Mouse (Mus musculus): ENCODE data around the gene Iqcf1. TPM values are rescaled to one million over a fixed set of nuclear protein-coding genes. Genes with fewer than 3 reads are reported as not detected.
A peak's percentile ranks its signal among the peaks of the same experiment; 100 is the strongest.

Iqcf1 gene
- polyA plus RNA-seq, 1 experiment from 2014 or later, result not detected

DNA sequence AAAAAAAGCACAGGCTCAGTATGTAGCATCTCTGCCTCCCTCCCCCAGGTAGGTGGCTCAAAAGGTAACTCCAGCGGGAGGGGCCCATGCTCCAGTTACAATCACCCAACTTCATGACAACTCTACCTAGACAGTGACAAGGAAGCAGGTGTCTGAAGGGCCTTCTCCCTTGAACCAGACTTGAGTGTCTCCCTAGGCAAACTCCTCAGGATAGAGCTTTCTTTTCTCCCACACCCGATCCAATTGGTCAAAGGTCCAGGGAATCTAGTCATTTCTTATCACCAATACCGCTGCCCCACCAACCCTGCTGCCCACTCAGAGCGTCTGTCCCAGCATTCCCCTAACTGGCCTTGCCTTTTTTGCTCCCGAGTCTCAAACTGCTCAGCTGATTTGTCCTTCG lies 33.0 kb upstream of the Iqcf1 start:
- WGBS, result 92% methylated on average over 6 of the region's 6 CpGs
- Histone ChIP-seq H3K9ac (replicated peaks) (no peak overlapping the region), H3K27ac (no peak overlapping the region), H3K4me1 (replicated peaks) (peaks cover 34% of the 10 kb centered on the region), H3K4me3 (replicated peaks) (no peak overlapping the region), H3K4me2 (replicated peaks) (no peak overlapping the region), H3K9me3 (no peaks in the 10 kb centered on the region), H3K27me3 (peaks cover 4% of the 10 kb centered on the region; the same call in 1 of the 2 replicates), H3K36me3 (peaks cover 28% of the 10 kb centered on the region)
- no peak for ATAC-seq

DNA sequence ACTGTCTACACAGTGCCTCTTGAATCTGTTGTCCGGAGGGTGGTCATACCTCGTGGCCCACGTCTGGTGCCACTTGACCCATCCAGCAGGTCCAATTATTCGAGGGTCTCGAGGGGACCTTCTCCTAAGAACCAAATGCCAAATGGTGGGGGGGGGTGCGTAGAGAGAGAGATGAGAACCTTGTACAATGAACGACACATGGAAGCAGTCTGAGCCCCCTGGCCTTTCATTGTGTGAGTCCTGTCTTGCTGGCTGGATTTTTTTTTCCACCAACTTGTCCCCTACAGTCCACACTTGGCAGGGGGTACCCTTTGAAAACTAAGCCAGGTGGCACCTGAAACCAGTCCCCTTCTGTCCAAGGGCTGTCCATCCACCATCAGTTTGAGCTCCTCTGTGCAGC lies 32.0 kb upstream of the Iqcf1 start:
- Histone ChIP-seq H3K27me3 (peaks cover 4% of the 10 kb centered on the region; the same call in 1 of the 2 replicates), H3K27ac (no peak overlapping the region), H3K4me3 (replicated peaks) (no peak overlapping the region), H3K36me3 (peaks cover 18% of the 10 kb centered on the region), H3K4me1 (replicated peaks) (peaks cover 36% of the 10 kb centered on the region), H3K9me3 (no peaks in the 10 kb centered on the region), H3K4me2 (replicated peaks) (no peak overlapping the region), H3K9ac (replicated peaks) (no peak overlapping the region)
- ATAC-seq, result no peak
- 86% methylated on average over 7 of the region's 7 CpGs for WGBS

GRCm38 (mm10) chr9:106469317-106469716 lies 30.4 kb upstream of the Iqcf1 start:
- no peak overlapping the region for H3K27ac ChIP-seq
- H3K4me3 ChIP-seq (replicated peaks), result no peak overlapping the region
- H3K9ac ChIP-seq (replicated peaks), result no peak overlapping the region
- no peak for ATAC-seq
- H3K27me3 ChIP-seq, result no peaks in the 10 kb centered on the region
- 75% methylated on average over 6 of the region's 6 CpGs for WGBS
- peaks cover 4% of the 10 kb centered on the region for H3K36me3 ChIP-seq
- peaks cover 32% of the 10 kb centered on the region for H3K4me1 ChIP-seq (replicated peaks)
- no peaks in the 10 kb centered on the region for H3K9me3 ChIP-seq
- H3K4me2 ChIP-seq (replicated peaks), result no peak overlapping the region

DNA sequence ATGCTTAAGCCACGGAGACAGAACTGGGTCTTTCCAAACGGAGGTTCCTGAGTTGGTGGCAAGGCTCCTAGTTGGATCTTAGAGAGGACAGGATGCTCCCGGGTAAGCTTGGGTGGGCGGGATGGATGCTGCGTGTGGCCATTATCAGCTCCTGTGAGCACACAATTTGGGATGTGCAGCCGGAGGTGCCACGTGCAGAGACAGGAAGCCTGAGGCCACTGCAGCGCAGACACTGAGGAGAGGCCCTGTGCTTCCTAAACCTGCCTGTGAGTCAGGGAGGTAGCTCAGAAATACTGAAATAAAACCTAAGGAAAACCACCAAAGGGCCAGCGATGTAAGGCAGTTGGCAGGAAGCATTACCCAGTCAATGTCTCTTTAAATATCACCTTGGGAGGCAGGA lies 30.0 kb upstream of the Iqcf1 start:
- Histone ChIP-seq H3K36me3 (no peaks in the 10 kb centered on the region), H3K27me3 (no peaks in the 10 kb centered on the region), H3K4me1 (replicated peaks) (peaks cover 31% of the 10 kb centered on the region), H3K4me3 (replicated peaks) (no peak overlapping the region), H3K9me3 (no peaks in the 10 kb centered on the region), H3K27ac (no peak overlapping the region), H3K9ac (replicated peaks) (no peak overlapping the region), H3K4me2 (replicated peaks) (no peak overlapping the region)
- ATAC-seq, result no peak
- WGBS, result 74% methylated on average over 9 of the region's 9 CpGs

GRCm38 (mm10) chr9:106470991-106471750 lies 28.6 kb upstream of the Iqcf1 start:
- no peaks in the 10 kb centered on the region for H3K36me3 ChIP-seq
- H3K4me3 ChIP-seq (replicated peaks), result no peak overlapping the region
- 67% methylated on average over 14 of the region's 14 CpGs for WGBS
- ATAC-seq, result no peak
- no peaks in the 10 kb centered on the region for H3K27me3 ChIP-seq
- peaks cover 23% of the 10 kb centered on the region for H3K4me1 ChIP-seq (replicated peaks)
- H3K9me3 ChIP-seq, result no peaks in the 10 kb centered on the region
- no peak overlapping the region for H3K4me2 ChIP-seq (replicated peaks)
- no peak overlapping the region for H3K9ac ChIP-seq (replicated peaks)
- H3K27ac ChIP-seq, result no peak overlapping the region

- Histone ChIP-seq H3K27ac (no peak overlapping the region), H3K4me2 (replicated peaks) (no peak overlapping the region), H3K27me3 (no peaks in the 10 kb centered on the region), H3K4me3 (replicated peaks) (no peak overlapping the region), H3K9ac (replicated peaks) (no peak overlapping the region), H3K4me1 (replicated peaks) (peaks cover 28% of the 10 kb centered on the region), H3K36me3 (no peaks in the 10 kb centered on the region), H3K9me3 (no peaks in the 10 kb centered on the region)
- no peak for ATAC-seq
- WGBS, result 11% methylated on average over 5 of the region's 5 CpGs
Measured at GRCm38 (mm10) chr9:106471892-106472291, 27.9 kb upstream of the Iqcf1 start.

- Histone ChIP-seq H3K36me3 (no peaks in the 10 kb centered on the region), H3K27me3 (no peaks in the 10 kb centered on the region), H3K27ac (no peak overlapping the region), H3K9ac (replicated peaks) (no peak overlapping the region), H3K9me3 (no peaks in the 10 kb centered on the region), H3K4me3 (replicated peaks) (no peak overlapping the region), H3K4me1 (replicated peaks) (peaks cover 28% of the 10 kb centered on the region), H3K4me2 (replicated peaks) (no peak overlapping the region)
- no peak for ATAC-seq
- 76% methylated on average over 4 of the region's 4 CpGs for WGBS
Measured at GRCm38 (mm10) chr9:106472321-106472720, 27.4 kb upstream of the Iqcf1 start.

DNA sequence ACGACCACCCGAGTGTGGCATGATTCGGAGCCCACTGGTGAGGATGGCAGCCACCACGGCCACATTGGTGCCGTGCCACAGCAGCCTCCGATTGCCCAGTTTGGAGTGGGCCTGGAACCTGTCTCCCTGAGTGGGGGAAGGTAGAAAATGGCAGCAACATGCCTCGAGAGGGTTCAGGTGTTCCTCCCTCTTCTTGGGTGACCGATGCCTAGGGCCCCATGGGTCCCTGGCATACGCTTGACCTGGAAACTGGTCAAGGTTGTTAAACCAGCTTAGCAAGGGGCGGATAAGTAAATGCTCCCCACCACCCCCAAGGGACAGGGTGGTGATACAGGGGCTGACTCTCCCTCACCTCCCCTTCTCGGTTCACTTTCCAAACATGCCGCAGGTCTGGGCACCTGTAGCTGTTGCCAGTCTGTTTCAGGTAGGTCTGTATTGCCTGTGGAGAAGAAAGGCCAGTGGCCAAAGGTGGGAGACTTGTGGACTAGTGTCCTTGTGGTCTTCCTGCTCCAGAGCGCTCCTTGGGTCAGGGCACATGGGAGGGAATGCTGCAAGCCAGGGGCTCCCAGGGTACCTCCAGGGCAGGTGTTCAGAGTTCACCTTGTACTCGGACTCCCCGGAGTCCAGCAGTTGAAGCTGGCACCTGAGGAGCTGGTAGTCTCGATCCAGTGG lies 26.6 kb upstream of the Iqcf1 start:
- no peaks in the 10 kb centered on the region for H3K9me3 ChIP-seq
- H3K4me3 ChIP-seq (replicated peaks), result no peak overlapping the region
- no peak for ATAC-seq
- no peaks in the 10 kb centered on the region for H3K27me3 ChIP-seq
- H3K4me2 ChIP-seq (replicated peaks), result no peak overlapping the region
- WGBS, result 93% methylated on average over 16 of the region's 16 CpGs
- H3K27ac ChIP-seq, result no peak overlapping the region
- H3K9ac ChIP-seq (replicated peaks), result no peak overlapping the region
- H3K4me1 ChIP-seq (replicated peaks), result peaks cover 37% of the 10 kb centered on the region
- H3K36me3 ChIP-seq, result no peaks in the 10 kb centered on the region

GRCm38 (mm10) chr9:106473753-106474105 lies 26.0 kb upstream of the Iqcf1 start:
- no peaks in the 10 kb centered on the region for H3K9me3 ChIP-seq
- WGBS, result 86% methylated on average over 5 of the region's 5 CpGs
- peaks cover 42% of the 10 kb centered on the region for H3K4me1 ChIP-seq (replicated peaks)
- ATAC-seq, result no peak
- H3K4me2 ChIP-seq (replicated peaks), result no peak overlapping the region
- H3K27ac ChIP-seq, result no peak overlapping the region
- H3K36me3 ChIP-seq, result no peaks in the 10 kb centered on the region
- H3K27me3 ChIP-seq, result no peaks in the 10 kb centered on the region
- no peak overlapping the region for H3K4me3 ChIP-seq (replicated peaks)
- H3K9ac ChIP-seq (replicated peaks), result 0 out of 2 replicates have a peak overlapping the region, but pooled peaks have one; percentile 32

DNA sequence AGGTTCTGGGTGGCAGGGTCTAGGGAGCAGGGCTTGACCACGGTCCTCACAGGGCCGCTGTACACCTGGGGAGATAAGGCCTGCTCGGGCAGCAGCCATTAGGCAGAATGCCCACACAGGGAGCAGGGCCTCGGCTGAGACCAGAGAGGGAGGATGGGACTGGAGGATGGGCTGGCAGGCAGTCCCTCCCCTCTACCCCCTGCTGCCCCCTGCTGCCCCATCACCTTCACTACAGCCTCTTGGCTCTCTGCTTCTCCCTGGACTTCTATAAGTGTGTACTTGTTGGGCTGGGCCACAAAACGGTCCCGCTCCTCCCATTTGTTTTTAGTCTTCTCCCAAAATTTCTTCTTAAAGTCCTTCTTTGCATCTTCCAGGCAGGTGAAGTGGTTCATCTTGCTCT lies 25.3 kb upstream of the Iqcf1 start:
- 6% methylated on average over 6 of the region's 6 CpGs for WGBS
- ATAC-seq, result peak; percentile 7; the same call in 1 of the 2 replicates

DNA sequence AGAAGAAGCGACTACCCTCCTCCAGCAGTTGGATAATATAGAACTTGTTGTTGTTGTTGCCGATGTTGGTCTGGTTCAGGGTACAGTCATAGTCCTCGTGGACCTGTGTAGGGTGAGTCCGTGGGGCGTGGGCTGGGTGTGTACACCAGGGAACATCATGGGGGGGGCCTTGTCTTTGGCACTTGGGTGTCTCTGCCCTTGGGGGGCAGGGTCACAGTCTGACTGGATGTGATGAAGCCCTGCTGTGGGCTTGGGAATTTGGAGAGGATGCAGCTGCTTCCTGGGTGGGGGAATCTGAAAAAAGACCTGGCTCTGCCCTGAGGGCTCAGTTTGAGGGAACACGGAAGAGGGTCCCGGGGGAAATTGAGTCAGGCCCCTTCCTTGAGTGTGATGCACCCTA lies 24.7 kb upstream of the Iqcf1 start:
- ATAC-seq, result no peak
- H3K4me3 ChIP-seq (replicated peaks), result no peak overlapping the region
- WGBS, result 68% methylated on average over 7 of the region's 7 CpGs

More for the DNA sequence above, 25.3 kb upstream of the Iqcf1 start:
- 0 out of 2 replicates have a peak overlapping the region, but pooled peaks have one; percentile 39 for H3K9ac ChIP-seq (replicated peaks)
- no peaks in the 10 kb centered on the region for H3K36me3 ChIP-seq
- peaks cover 42% of the 10 kb centered on the region for H3K4me1 ChIP-seq (replicated peaks)
- H3K4me3 ChIP-seq (replicated peaks), result no peak overlapping the region
- no peak overlapping the region for H3K4me2 ChIP-seq (replicated peaks)
- no peaks in the 10 kb centered on the region for H3K27me3 ChIP-seq
- H3K9me3 ChIP-seq, result no peaks in the 10 kb centered on the region
- no peak overlapping the region for H3K27ac ChIP-seq

DNA sequence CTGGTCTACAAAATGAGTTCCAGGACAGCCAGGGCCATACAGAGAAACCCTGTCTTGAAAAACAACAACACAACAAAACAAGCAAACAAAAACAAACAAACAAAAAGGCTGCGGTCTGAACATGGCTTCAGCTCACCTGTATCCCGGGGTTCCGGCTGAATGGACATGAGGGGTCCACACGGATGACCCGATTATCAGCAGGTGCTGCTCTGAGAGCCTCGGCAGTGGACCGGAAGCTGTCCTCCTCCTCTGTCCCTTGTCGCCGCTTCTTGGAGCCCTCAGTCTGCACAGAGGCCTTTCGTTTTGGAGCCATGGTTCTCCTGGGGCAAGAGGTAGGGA lies 24.1 kb upstream of the Iqcf1 start, which contains the start of gene Rrp9:
Rrp9 (plus strand) TSS at position 301 of the 339 bp plus-strand sequence.
- WGBS, result 88% methylated on average over 10 of the region's 10 CpGs
- Histone ChIP-seq H3K36me3 (peaks cover 6% of the 10 kb centered on the region), H3K4me2 (replicated peaks) (peak within 1 kb of the TSS; percentile 28), H3K4me1 (replicated peaks) (peaks cover 42% of the 10 kb centered on the region), H3K27ac (no peak within 1 kb of the TSS), H3K9ac (replicated peaks) (peak within 1 kb of the TSS; percentile 42; the same call in 1 of the 2 replicates), H3K4me3 (replicated peaks) (no peak within 1 kb of the TSS; the same call in 1 of the 2 replicates), H3K27me3 (no peaks in the 10 kb centered on the region), H3K9me3 (no peaks in the 10 kb centered on the region)
- no peak for ATAC-seq

More for the DNA sequence above, 24.7 kb upstream of the Iqcf1 start:
- Histone ChIP-seq H3K27ac (no peak overlapping the region), H3K9ac (replicated peaks) (0 out of 2 replicates have a peak overlapping the region, but pooled peaks have one; percentile 39), H3K27me3 (no peaks in the 10 kb centered on the region), H3K36me3 (peaks cover under 1% of the 10 kb centered on the region; the same call in 1 of the 2 replicates), H3K9me3 (no peaks in the 10 kb centered on the region), H3K4me1 (replicated peaks) (peaks cover 42% of the 10 kb centered on the region), H3K4me2 (replicated peaks) (no peak overlapping the region)

All from midbrain, embryonic 13.5 days (tissue).